Mouse (Mus musculus) midbrain, embryonic 10.5 days (tissue): Measurements from ENCODE around the gene Zfp513. TPM values are rescaled to one million over a fixed set of nuclear protein-coding genes. Genes with fewer than 3 reads are reported as not detected.

Source experiments
- DNase-seq: peaks from one replicate; pipeline ENCODE4 v3.0.0-alpha.2; 2017; ENCODE audit warnings: low spot score
- H3K27ac ChIP-seq: fragments of 300-500 bp; sonication (generic); replicated peaks from 2 replicates; pipeline ENCODE4 v1.5.1; 2016; ENCODE audit warnings: mild to moderate bottlenecking
- H3K27me3 ChIP-seq: fragments of 300-500 bp; sonication (generic); 2 replicates; pipeline ENCODE4 v1.6.1; 2016; ENCODE audit warnings: low read depth, mild to moderate bottlenecking; ENCODE audit not compliant: poor library complexity, severe bottlenecking
- H3K36me3 ChIP-seq: fragments of 300-500 bp; sonication (generic); 2 replicates; pipeline ENCODE4 v1.6.1; 2016; ENCODE audit warnings: mild to moderate bottlenecking, moderate library complexity
- H3K4me1 ChIP-seq: fragments of 300-500 bp; sonication (generic); 2 replicates; pipeline ENCODE4 v1.6.1; 2016
- H3K4me3 ChIP-seq: fragments of 300-500 bp; sonication (generic); 2 replicates; pipeline ENCODE4 v1.5.1; 2016; ENCODE audit warnings: mild to moderate bottlenecking, moderate library complexity
- H3K9me3 ChIP-seq: fragments of 300-500 bp; sonication (generic); replicated peaks from 2 replicates; pipeline ENCODE4 v1.6.1; 2016; ENCODE audit warnings: mild to moderate bottlenecking
- WGBS: fragments of 180-500 bp; shearing (Covaris S2); methylation state at CpG from one replicate; pipeline ENCODE4 v1.1.7; 2016; 5-methylcytosine and 5-hydroxymethylcytosine counted together
- polyA plus RNA-seq: library from polyadenylated mRNA; unstranded; fragments of >200 nt; fragmentation: Nextera tagmentation; extraction: Ambion mirVana; gene quantifications from 2 replicates; pipeline ENCODE4 v1.2.1, GENCODE M21; 2016

The Zfp513 gene
- polyA plus RNA-seq, 1 experiment from 2014 or later, result 11.5 TPM

DNA sequence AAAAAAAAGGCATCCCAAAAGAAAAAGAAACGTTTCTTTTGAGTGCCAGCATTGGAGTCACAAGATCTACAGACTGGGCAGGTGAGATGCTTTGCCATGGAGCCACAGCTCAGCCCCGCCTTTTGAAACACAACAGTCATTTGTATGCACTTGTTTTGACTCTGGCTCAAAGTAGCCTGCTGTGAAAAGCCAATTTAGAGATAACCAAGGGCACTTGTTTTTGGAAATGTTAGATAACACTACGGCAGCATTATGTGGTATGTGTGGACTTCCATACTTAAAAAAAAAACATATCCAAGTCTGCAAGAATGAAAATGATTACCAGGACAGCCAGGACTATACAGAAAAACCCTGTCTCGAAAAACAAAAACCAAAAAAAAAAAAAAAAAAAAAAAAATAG lies 18.4 kb downstream of the Zfp513 start:
- H3K4me3 ChIP-seq, result no peak overlapping the region
- DNase-seq, result no peak
- H3K27ac ChIP-seq, result no peak overlapping the region
- 60% methylated on average over 4 of the region's 4 CpGs for WGBS
- H3K4me1 ChIP-seq, result peaks cover 12% of the 10 kb centered on the region
- no peaks in the 10 kb centered on the region for H3K27me3 ChIP-seq
- H3K9me3 ChIP-seq, result no peaks in the 10 kb centered on the region
- peaks cover 20% of the 10 kb centered on the region for H3K36me3 ChIP-seq

DNA sequence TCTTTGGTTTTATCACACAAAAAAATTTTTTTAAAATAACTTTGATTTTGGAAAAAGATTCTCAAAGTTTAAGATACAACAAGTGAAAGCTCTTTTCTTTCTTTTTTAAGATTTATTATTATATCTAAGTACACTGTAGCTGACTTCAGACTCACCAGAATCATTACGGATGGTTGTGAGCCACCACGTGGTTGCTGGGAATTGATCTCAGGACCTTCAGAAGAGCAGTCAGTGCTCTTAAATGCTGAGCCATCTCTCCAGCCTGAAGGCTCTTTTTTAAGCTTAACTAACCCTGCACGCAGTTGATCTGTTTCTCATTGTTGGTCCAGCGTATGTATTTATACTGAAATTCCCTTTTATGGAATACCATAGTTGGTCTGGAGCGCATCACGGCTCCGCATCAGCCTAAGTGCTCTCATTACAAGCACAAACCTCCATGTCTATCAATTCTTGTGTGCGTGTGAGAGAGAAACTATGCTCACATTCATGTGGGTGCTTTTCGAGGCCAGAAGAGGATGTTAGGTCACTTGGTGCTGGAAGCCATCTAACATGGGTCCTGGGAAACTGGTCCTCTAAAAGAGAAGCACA lies 20.8 kb downstream of the Zfp513 start:
- DNase-seq, result no peak
- peak overlapping the region; percentile 97 for H3K4me3 ChIP-seq

GRCm38 (mm10) chr5:31179766-31180630 lies 22.1 kb downstream of the Zfp513 start, which contains the start of the genes Gm29609 and Gtf3c2:
TSS of gene Gm29609 (minus strand) at chr5:31179911.
TSS of gene Gtf3c2 (minus strand) at chr5:31180144.
- H3K9me3 ChIP-seq, result no peaks in the 10 kb centered on the region
- under 1% methylated on average over 59 of the region's 59 CpGs for WGBS
- peak within 1 kb of the TSS; percentile 95 for H3K27ac ChIP-seq
- H3K36me3 ChIP-seq, result peaks cover 23% of the 10 kb centered on the region
- H3K4me1 ChIP-seq, result peaks cover 15% of the 10 kb centered on the region
- no peaks in the 10 kb centered on the region for H3K27me3 ChIP-seq
- H3K4me3 ChIP-seq, result peak within 1 kb of the TSS; percentile 97
- peak; percentile 93 for DNase-seq

More for the DNA sequence above, 20.8 kb downstream of the Zfp513 start:
- Histone ChIP-seq H3K4me1 (peaks cover 15% of the 10 kb centered on the region), H3K36me3 (peaks cover 16% of the 10 kb centered on the region), H3K9me3 (no peaks in the 10 kb centered on the region), H3K27ac (no peak overlapping the region), H3K27me3 (no peaks in the 10 kb centered on the region)
- WGBS, result 96% methylated on average over 9 of the region's 9 CpGs

GRCm38 (mm10) chr5:31179301-31179765 lies 22.8 kb downstream of the Zfp513 start:
- under 1% methylated on average over 25 of the region's 25 CpGs for WGBS
- DNase-seq, result no peak
- H3K36me3 ChIP-seq, result peaks cover 30% of the 10 kb centered on the region

DNA sequence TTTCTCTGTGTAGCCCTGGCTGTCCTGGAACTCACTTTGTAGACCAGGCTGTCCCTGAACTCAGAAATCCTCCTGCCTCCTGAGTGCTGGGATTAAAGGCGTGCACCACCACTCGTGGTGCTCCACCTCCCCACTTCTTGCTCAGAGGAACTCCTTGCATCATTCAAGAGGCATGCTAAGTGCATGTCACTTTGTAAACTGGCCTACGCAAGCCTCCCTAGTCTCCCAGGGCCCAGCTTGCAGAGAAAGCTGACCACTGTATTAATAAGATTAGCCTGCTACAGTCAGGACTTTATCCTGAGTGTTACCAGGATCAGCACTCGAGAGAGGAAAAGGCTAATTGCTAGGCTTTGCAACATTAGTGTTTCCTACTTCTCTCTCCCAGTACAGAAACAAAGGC lies 33.5 kb downstream of the Zfp513 start:
- H3K4me3 ChIP-seq, result no peak overlapping the region
- no peak for DNase-seq
- H3K4me1 ChIP-seq, result no peaks in the 10 kb centered on the region
- H3K27ac ChIP-seq, result no peak overlapping the region
- no peaks in the 10 kb centered on the region for H3K27me3 ChIP-seq
- no peaks in the 10 kb centered on the region for H3K9me3 ChIP-seq
- peaks cover 98% of the 10 kb centered on the region for H3K36me3 ChIP-seq
- WGBS, result 94% methylated on average over 4 of the region's 4 CpGs

More at GRCm38 (mm10) chr5:31179301-31179765, 22.8 kb downstream of the Zfp513 start:
- H3K4me1 ChIP-seq, result peaks cover 15% of the 10 kb centered on the region
- no peaks in the 10 kb centered on the region for H3K9me3 ChIP-seq
- H3K27ac ChIP-seq, result peak overlapping the region; percentile 95
- peak overlapping the region; percentile 97 for H3K4me3 ChIP-seq
- no peaks in the 10 kb centered on the region for H3K27me3 ChIP-seq

DNA sequence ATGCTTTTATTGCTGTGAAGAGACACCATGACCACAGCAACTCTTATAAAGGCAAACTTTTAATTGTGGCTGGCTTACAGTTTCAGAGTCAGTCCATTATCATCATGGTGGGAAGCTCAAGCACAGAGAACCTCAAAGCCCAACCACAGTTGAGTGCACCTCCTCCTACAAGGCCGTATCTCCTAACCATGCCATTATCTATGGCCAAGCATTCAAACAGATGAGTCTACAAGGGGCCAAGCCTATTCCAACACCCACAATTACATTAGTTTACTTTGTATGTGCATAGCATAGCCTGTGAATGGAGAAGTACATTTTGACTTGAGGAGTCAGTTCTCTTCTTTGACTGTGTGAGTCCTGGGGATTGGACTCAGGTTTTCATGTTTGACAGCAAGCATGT lies 37.2 kb downstream of the Zfp513 start:
- DNase-seq, result no peak
- Histone ChIP-seq H3K36me3 (peaks cover 100% of the 10 kb centered on the region), H3K27ac (no peak overlapping the region), H3K4me3 (no peak overlapping the region), H3K9me3 (no peaks in the 10 kb centered on the region), H3K27me3 (no peaks in the 10 kb centered on the region), H3K4me1 (no peaks in the 10 kb centered on the region)
- WGBS, result 97% methylated on average over 1 of the region's 1 CpGs

DNA sequence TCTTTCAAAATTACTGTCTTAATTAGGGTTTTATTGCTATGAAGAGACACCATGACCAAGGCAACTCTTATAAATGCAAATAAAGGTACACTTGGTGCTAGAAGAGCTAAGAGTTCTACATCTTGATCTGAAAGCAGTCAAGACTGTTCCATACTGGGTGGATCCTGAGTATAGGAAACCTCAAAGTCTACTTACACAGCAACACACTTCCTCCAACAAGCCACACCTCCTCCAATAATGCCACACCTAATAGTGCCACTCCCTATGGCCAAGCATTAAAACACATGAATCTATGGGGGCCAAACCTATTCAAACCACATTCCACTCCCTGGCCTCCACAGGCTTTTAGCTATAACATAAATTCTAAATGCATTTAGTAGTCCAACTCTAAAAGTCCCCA lies 39.6 kb downstream of the Zfp513 start:
- Histone ChIP-seq H3K27ac (no peak overlapping the region), H3K4me1 (no peaks in the 10 kb centered on the region), H3K27me3 (no peaks in the 10 kb centered on the region), H3K36me3 (peaks cover 100% of the 10 kb centered on the region), H3K4me3 (no peak overlapping the region), H3K9me3 (no peaks in the 10 kb centered on the region)
- no peak for DNase-seq

- H3K27ac ChIP-seq, result peak within 1 kb of the TSS; percentile 85
- under 1% methylated on average over 19 of the region's 19 CpGs for WGBS
Measured at GRCm38 (mm10) chr5:31154152-31154553, 48.0 kb downstream of the Zfp513 start, which contains the start of gene Mpv17. TSS of gene Mpv17 (minus strand) at chr5:31154251.

DNA sequence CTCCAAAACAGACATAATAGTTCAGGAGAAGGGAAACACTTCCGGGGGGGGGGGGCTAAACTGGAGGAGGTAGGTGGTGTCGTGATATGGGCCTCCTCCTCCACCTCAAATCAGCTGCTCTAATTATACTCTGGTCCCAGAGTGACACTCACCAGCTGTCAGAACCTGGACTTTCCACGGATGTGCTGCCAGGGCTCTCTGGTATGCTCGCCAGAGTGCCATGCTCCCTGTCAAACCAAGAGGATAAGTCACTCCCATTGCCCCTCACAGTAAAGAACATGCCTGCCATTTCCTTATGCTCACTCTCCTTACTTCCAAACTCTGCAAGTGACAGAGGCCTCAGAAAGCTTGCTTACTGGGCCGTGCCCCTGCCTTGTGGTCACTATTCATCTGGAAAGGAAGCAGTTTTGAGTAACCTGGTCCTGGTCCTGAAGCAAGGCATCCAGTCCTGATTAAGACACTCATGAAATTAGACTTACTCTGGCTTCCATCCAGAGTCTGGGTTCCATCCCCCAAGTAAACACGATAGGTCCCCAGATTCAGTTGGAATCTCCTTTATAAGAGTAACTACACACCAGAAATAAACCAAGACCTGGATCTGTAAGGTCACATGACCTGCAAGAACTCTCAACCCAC lies 48.5 kb downstream of the Zfp513 start:
- 38% methylated on average over 6 of the region's 6 CpGs for WGBS
- H3K9me3 ChIP-seq, result no peaks in the 10 kb centered on the region
- DNase-seq, result no peak
- H3K36me3 ChIP-seq, result peaks cover 53% of the 10 kb centered on the region
- peaks cover 18% of the 10 kb centered on the region for H3K4me1 ChIP-seq
- H3K4me3 ChIP-seq, result peak overlapping the region; percentile 69
- H3K27ac ChIP-seq, result peak overlapping the region; percentile 85
- no peaks in the 10 kb centered on the region for H3K27me3 ChIP-seq

More at GRCm38 (mm10) chr5:31154152-31154553, 48.0 kb downstream of the Zfp513 start, which contains the start of gene Mpv17:
- Histone ChIP-seq H3K4me3 (peak within 1 kb of the TSS; percentile 69), H3K4me1 (peaks cover 18% of the 10 kb centered on the region), H3K27me3 (no peaks in the 10 kb centered on the region), H3K9me3 (no peaks in the 10 kb centered on the region), H3K36me3 (peaks cover 55% of the 10 kb centered on the region)
- DNase-seq, result peak; percentile 82

DNA sequence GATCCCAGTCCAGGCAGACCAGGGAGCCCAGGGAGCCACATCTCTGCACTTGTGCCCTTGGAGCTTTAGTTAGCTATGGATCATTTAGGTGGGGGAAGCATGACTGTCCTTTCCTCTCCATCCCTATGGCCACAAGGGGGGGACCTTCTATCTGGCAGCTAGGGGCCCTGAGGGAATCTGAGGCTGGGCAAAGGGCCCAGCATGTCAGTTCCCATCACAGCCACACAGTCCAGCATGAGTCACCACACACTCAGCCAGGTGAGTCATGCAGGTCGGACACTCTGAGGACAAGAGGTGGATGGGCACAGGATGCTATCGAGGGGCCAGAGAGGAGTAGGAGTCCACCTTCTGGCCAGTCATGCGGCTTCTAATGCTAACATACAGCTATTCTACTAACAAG lies 50.4 kb downstream of the Zfp513 start:
- H3K4me1 ChIP-seq, result peaks cover 18% of the 10 kb centered on the region
- H3K36me3 ChIP-seq, result peaks cover 46% of the 10 kb centered on the region
- H3K9me3 ChIP-seq, result no peaks in the 10 kb centered on the region
- H3K27me3 ChIP-seq, result no peaks in the 10 kb centered on the region
- no peak for DNase-seq
- no peak overlapping the region for H3K4me3 ChIP-seq
- WGBS, result 93% methylated on average over 3 of the region's 3 CpGs
- no peak overlapping the region for H3K27ac ChIP-seq

DNA sequence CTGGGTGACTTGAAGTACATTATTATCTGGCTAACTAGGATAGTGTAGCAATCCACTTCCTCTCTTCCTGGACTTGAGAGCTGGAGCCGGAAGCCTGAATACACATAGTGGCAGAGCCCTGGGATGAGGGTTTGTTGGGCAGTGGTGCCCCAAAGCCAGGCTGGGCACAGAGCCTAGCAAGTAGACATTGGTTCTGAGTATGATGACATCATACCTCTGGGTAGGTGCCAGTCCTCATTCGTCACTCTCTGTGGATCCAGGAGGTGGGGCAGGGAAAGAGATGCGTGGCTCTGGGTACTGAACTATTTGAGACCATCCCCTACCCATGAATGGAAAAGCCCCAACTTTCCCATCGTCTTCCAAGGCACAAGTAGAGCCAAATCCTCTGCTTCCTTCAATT lies 52.3 kb downstream of the Zfp513 start:
- no peak overlapping the region for H3K4me3 ChIP-seq
- no peak for DNase-seq
- WGBS, result 97% methylated on average over 4 of the region's 4 CpGs
- H3K27ac ChIP-seq, result no peak overlapping the region
- H3K9me3 ChIP-seq, result no peaks in the 10 kb centered on the region
- no peaks in the 10 kb centered on the region for H3K27me3 ChIP-seq
- peaks cover 17% of the 10 kb centered on the region for H3K4me1 ChIP-seq
- peaks cover 48% of the 10 kb centered on the region for H3K36me3 ChIP-seq
